Mouse (Mus musculus) MEL (cell line): ENCODE results near the gene Heg1.

Source experiments
- CHD1 ChIP-seq: IDR thresholded peaks from 2 replicates; pipeline ENCODE4 v1.6.1; 2012; ENCODE audit warnings: low read depth, mild to moderate bottlenecking, inconsistent platforms, low read length, improper control_type of control experiment
- CHD2 ChIP-seq: IDR thresholded peaks from 2 replicates; pipeline ENCODE4 v1.6.1; 2011; ENCODE audit warnings: low read length, improper control_type of control experiment
- CTCF ChIP-seq, 3 experiments: IDR thresholded peaks in 2 of 3; conservative IDR thresholded peaks in 1 of 3; 2 replicates each; pipeline ENCODE4 v1.5.1; 2011 to 2012; ENCODE audit warnings: low read length in 3 of 3, low read depth in 2 of 3, mild to moderate bottlenecking in 2 of 3, improper control_type of control experiment in 1 of 3, inconsistent platforms in 1 of 3, mixed read lengths in 1 of 3, moderate library complexity in 1 of 3; ENCODE audit not compliant: control insufficient read depth in 1 of 3, insufficient read depth in 1 of 3, poor library complexity in 1 of 3, severe bottlenecking in 1 of 3
- EP300 ChIP-seq, 2 experiments: IDR thresholded peaks; 2 replicates each; pipeline ENCODE4 v1.6.1; 2011; ENCODE audit warnings: improper control_type of control experiment in 2 of 2, low read length in 2 of 2, low read depth in 1 of 2, mild to moderate bottlenecking in 1 of 2
- MAFK ChIP-seq: IDR thresholded peaks from 2 replicates; pipeline ENCODE4 v1.6.1; 2011; ENCODE audit warnings: low read depth, mild to moderate bottlenecking, low read length, improper control_type of control experiment, borderline replicate concordance
- MAX ChIP-seq: IDR thresholded peaks from 2 replicates; pipeline ENCODE4 v1.6.1; 2011; ENCODE audit warnings: low read length, improper control_type of control experiment
- NELFE ChIP-seq: IDR thresholded peaks from 2 replicates; pipeline ENCODE4 v1.6.1; 2011; ENCODE audit warnings: low read depth, low read length, improper control_type of control experiment
- TBP ChIP-seq: IDR thresholded peaks from 2 replicates; pipeline ENCODE4 v1.8.0; 2011; ENCODE audit warnings: low read depth, low read length, improper control_type of control experiment
- UBTF ChIP-seq: IDR thresholded peaks from 2 replicates; pipeline ENCODE4 v1.6.1; 2012; ENCODE audit warnings: low read depth, mild to moderate bottlenecking, inconsistent platforms, low read length, improper control_type of control experiment, moderate library complexity, borderline replicate concordance; ENCODE audit not compliant: insufficient read depth
- ZKSCAN1 ChIP-seq: IDR thresholded peaks from 2 replicates; pipeline ENCODE4 v1.6.1; 2012; ENCODE audit warnings: low read depth, mild to moderate bottlenecking, inconsistent platforms, low read length, improper control_type of control experiment, moderate library complexity

DNA sequence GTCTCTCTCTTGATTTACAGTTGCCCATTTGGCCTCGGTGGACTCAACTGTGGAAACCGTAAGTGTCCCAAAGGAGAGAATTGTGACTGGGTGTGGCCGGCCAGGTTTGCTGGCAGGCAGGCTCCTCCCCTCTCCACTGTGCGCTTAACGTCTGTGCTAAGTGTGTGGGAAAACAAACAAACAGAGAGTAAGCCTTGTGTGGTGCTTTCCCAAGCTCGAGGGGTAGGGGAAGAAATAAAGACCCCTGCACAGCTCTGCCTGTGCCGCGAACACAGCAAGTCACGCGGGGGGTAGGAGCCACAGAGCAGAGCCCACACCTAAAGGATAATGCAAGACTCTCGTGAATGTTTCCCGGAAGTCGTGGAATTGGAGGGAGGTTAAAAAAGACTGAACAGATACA, 67.0 kb downstream of the Heg1 start:
- no peak for TF ChIP-seq CTCF (IDR thresholded peaks at IDR 0.05 in 2 of 3, conservative IDR thresholded peaks at IDR 0.05 in 1 of 3; ENCODE audit: control insufficient read depth in 1 of 3, insufficient read depth in 1 of 3, low read depth in 2 of 3, low read length in 3 of 3, poor library complexity in 1 of 3, severe bottlenecking in 1 of 3)
- no peak for TF ChIP-seq NELFE
- no peak for TF ChIP-seq MAFK
- TF ChIP-seq UBTF, result no peak
- TF ChIP-seq CHD1, result no peak
- no peak for TF ChIP-seq ZKSCAN1
- no peak for TF ChIP-seq EP300 (IDR thresholded peaks at IDR 0.05; ENCODE audit: low read depth in 1 of 2, low read length in 2 of 2)
- no peak for TF ChIP-seq CHD2
- no peak for TF ChIP-seq MAX
- TF ChIP-seq TBP, result no peak
